Mouse (Mus musculus) hindbrain, embryonic 10.5 days (tissue): ENCODE measurements around the gene Slc38a2. TPM values are rescaled to one million over a fixed set of nuclear protein-coding genes. Genes with fewer than 3 reads are reported as not detected.

ENCODE experiments used
- DNase-seq: peaks from one replicate; pipeline ENCODE4 v3.0.0-alpha.2; 2017; ENCODE audit warnings: low spot score
- H3K27ac ChIP-seq: fragments of 300-500 bp; sonication (generic); 2 replicates; pipeline ENCODE4 v1.5.1; 2016; ENCODE audit warnings: mild to moderate bottlenecking, moderate library complexity
- H3K27me3 ChIP-seq: fragments of 300-500 bp; sonication (generic); 2 replicates; pipeline ENCODE4 v1.6.1; 2016; ENCODE audit warnings: mild to moderate bottlenecking; ENCODE audit not compliant: poor library complexity, insufficient read depth, severe bottlenecking
- H3K36me3 ChIP-seq: fragments of 300-500 bp; sonication (generic); 2 replicates; pipeline ENCODE4 v1.6.1; 2016; ENCODE audit warnings: mild to moderate bottlenecking, moderate library complexity
- H3K4me1 ChIP-seq: fragments of 300-500 bp; sonication (generic); replicated peaks from 2 replicates; pipeline ENCODE4 v1.6.1; 2016; ENCODE audit warnings: mild to moderate bottlenecking
- H3K4me3 ChIP-seq: fragments of 300-500 bp; sonication (generic); 2 replicates; pipeline ENCODE4 v1.5.1; 2016; ENCODE audit warnings: mild to moderate bottlenecking, moderate library complexity
- H3K9me3 ChIP-seq: fragments of 300-500 bp; sonication (generic); 2 replicates; pipeline ENCODE4 v1.6.1; 2016; ENCODE audit warnings: mild to moderate bottlenecking, moderate library complexity
- WGBS: fragments of 180-500 bp; shearing (Covaris S2); methylation state at CpG from one replicate; pipeline ENCODE4 v1.1.7; 2016; 5-methylcytosine and 5-hydroxymethylcytosine counted together
- polyA plus RNA-seq: library from polyadenylated mRNA; unstranded; fragments of >200 nt; fragmentation: Nextera tagmentation; extraction: Ambion mirVana; gene quantifications from 2 replicates; pipeline ENCODE4 v1.2.1, GENCODE M21; 2016

Slc38a2 gene
- 135 and 156 TPM in 2 replicates for polyA plus RNA-seq

- Histone ChIP-seq H3K27ac (peak within 1 kb of the TSS; percentile 100), H3K27me3 (peaks cover 6% of the 10 kb centered on the region; the same call in 1 of the 2 replicates), H3K4me1 (peaks cover 45% of the 10 kb centered on the region), H3K9me3 (no peaks in the 10 kb centered on the region), H3K4me3 (peak within 1 kb of the TSS; percentile 94), H3K36me3 (peaks cover 38% of the 10 kb centered on the region)
- under 1% methylated on average over 76 of the region's 76 CpGs for WGBS
- peak; percentile 87 for DNase-seq
These were observed at the start of gene Slc38a2 for GRCm38 (mm10) chr15:96699521-96700511. Gene Slc38a2 (minus strand): TSS chr15:96699730.

- Histone ChIP-seq H3K36me3 (no peaks in the 10 kb centered on the region), H3K27ac (no peak overlapping the region), H3K4me1 (no peaks in the 10 kb centered on the region), H3K4me3 (no peak overlapping the region), H3K9me3 (peaks cover 6% of the 10 kb centered on the region; the same call in 1 of the 2 replicates), H3K27me3 (no peaks in the 10 kb centered on the region)
- no peak for DNase-seq
- WGBS = 86% methylated on average over 10 of the region's 10 CpGs
These were observed 49.6 kb upstream of the Slc38a2 start for GRCm38 (mm10) chr15:96749101-96749500.

- Histone ChIP-seq H3K27ac (no peak overlapping the region), H3K9me3 (peaks cover 6% of the 10 kb centered on the region; the same call in 1 of the 2 replicates), H3K27me3 (no peaks in the 10 kb centered on the region), H3K36me3 (no peaks in the 10 kb centered on the region), H3K4me1 (no peaks in the 10 kb centered on the region), H3K4me3 (no peak overlapping the region)
- 91% methylated on average over 11 of the region's 11 CpGs for WGBS
- DNase-seq = no peak
These were observed 48.0 kb upstream of the Slc38a2 start for GRCm38 (mm10) chr15:96747551-96747950.

GRCm38 (mm10) chr15:96746986-96747385 is 47.5 kb upstream of the Slc38a2 start:
- 90% methylated on average over 6 of the region's 6 CpGs for WGBS
- no peaks in the 10 kb centered on the region for H3K36me3 ChIP-seq
- H3K27me3 ChIP-seq = no peaks in the 10 kb centered on the region
- no peak overlapping the region for H3K4me3 ChIP-seq
- H3K4me1 ChIP-seq = no peaks in the 10 kb centered on the region
- no peak for DNase-seq
- H3K27ac ChIP-seq = no peak overlapping the region
- H3K9me3 ChIP-seq = peaks cover 6% of the 10 kb centered on the region; the same call in 1 of the 2 replicates

GRCm38 (mm10) chr15:96745299-96745698 is 45.8 kb upstream of the Slc38a2 start:
- no peak overlapping the region for H3K4me3 ChIP-seq
- no peak for DNase-seq
- H3K36me3 ChIP-seq = no peaks in the 10 kb centered on the region
- no peaks in the 10 kb centered on the region for H3K4me1 ChIP-seq
- 97% methylated on average over 1 of the region's 1 CpGs for WGBS
- H3K9me3 ChIP-seq = peaks cover 6% of the 10 kb centered on the region; the same call in 1 of the 2 replicates
- H3K27me3 ChIP-seq = no peaks in the 10 kb centered on the region
- no peak overlapping the region for H3K27ac ChIP-seq

GRCm38 (mm10) chr15:96744882-96745296 is 45.4 kb upstream of the Slc38a2 start:
- peaks cover 6% of the 10 kb centered on the region; the same call in 1 of the 2 replicates for H3K9me3 ChIP-seq
- WGBS = 91% methylated on average over 5 of the region's 5 CpGs
- H3K4me3 ChIP-seq = no peak overlapping the region
- no peak for DNase-seq
- no peaks in the 10 kb centered on the region for H3K27me3 ChIP-seq
- no peak overlapping the region for H3K27ac ChIP-seq
- H3K4me1 ChIP-seq = no peaks in the 10 kb centered on the region
- H3K36me3 ChIP-seq = no peaks in the 10 kb centered on the region

DNA sequence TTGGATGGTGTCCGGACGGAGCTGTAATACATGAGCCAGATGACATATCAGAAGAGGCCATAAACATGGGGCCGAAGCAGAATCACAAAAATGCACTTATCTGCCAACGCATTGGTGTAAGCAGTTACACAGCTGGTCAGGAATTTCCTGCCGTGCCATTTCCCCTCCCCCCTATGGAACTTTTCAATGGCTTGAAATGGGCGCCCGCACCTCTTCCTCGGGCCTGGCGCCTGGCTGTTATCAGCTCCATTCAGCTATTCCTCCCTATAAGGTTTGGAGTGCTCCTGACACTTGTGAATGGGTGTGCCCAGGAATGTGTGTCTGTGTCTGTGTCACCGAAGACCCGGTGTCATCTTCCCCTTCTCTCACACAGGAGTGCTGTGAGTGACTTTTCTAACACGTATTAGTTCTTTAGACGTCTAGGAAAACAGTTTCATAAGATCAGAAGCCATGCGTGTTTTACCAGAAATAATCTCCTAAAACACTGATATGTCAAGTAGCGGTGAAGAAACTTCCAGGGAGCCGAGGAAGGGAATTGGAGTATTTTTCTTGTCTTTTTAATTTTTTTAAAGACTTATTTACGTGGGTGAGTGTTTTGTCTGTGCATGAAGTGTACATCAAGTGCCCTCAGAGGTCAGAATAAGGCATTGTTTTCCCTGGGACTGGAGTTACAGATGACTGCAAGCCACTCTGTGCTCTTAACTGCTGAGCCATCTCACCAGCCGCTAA is 44.8 kb upstream of the Slc38a2 start:
- peaks cover 6% of the 10 kb centered on the region; the same call in 1 of the 2 replicates for H3K9me3 ChIP-seq
- DNase-seq = no peak
- WGBS = 83% methylated on average over 18 of the region's 18 CpGs
- no peak overlapping the region for H3K27ac ChIP-seq
- no peaks in the 10 kb centered on the region for H3K27me3 ChIP-seq
- H3K36me3 ChIP-seq = no peaks in the 10 kb centered on the region
- no peak overlapping the region for H3K4me3 ChIP-seq
- no peaks in the 10 kb centered on the region for H3K4me1 ChIP-seq

DNA sequence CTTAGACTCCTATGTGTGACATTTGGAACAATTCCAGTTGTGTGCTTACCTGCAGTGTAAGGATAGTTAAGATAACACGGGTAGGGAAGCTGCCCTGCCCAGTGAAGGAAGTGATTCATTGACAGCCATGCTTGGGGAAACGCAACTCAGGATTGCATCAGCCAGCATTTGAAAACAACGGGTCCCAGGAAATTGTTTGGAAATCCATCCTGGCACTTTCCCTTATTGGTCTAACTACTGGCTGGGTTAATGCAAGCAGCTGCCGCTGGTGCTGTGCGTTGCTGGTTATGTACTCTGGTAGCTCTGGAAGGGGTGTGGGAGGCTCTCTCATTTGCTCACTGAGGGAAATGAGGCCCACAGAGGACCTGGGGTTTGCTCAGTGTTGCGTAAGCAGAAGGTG is 43.7 kb upstream of the Slc38a2 start:
- WGBS = 91% methylated on average over 6 of the region's 6 CpGs
- no peak overlapping the region for H3K4me3 ChIP-seq

DNA sequence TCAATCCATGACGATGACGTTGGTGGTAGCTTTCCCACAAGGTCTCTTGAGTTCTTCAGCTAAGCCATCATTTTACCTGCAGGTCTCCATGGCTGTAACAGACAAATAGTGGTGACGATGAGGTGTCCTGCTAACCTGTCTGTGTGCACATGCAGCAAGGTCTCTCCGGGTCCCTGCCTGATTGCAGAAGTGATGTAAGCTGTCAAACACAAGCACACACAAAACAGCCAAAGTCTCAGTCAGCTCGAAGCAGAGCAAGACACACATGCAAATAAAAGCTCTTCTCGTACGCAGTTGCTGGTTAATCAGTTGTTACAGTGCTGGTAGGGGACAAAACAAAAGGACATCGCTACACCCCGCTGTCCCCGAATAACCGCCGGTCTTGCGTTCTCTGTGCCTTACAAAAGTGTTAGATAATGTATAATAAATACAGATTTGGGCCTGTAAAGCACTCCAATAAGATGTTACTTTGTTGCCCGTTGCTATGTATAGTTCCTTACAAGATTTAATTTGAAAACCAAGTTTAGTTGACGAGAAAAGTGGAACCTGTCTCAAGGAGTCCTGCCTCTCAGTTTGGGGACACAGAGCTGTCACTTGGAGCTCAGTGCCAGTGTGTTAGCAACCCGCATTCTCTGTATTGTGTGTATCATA is 43.2 kb upstream of the Slc38a2 start:
- no peaks in the 10 kb centered on the region for H3K27me3 ChIP-seq
- H3K36me3 ChIP-seq = no peaks in the 10 kb centered on the region
- no peak overlapping the region for H3K4me3 ChIP-seq
- no peak overlapping the region for H3K27ac ChIP-seq
- WGBS = 88% methylated on average over 16 of the region's 16 CpGs
- no peaks in the 10 kb centered on the region for H3K9me3 ChIP-seq
- 0 out of 2 replicates have a peak, but pooled peaks cover 2% of the 10 kb centered on the region for H3K4me1 ChIP-seq
- DNase-seq = no peak

More for the DNA sequence above, 43.7 kb upstream of the Slc38a2 start:
- Histone ChIP-seq H3K4me1 (no peaks in the 10 kb centered on the region), H3K36me3 (no peaks in the 10 kb centered on the region), H3K27me3 (no peaks in the 10 kb centered on the region), H3K9me3 (no peaks in the 10 kb centered on the region), H3K27ac (no peak overlapping the region)
- DNase-seq = no peak

GRCm38 (mm10) chr15:96740865-96741561 is 41.5 kb upstream of the Slc38a2 start:
- no peaks in the 10 kb centered on the region for H3K9me3 ChIP-seq
- no peak overlapping the region for H3K4me3 ChIP-seq
- 88% methylated on average over 7 of the region's 7 CpGs for WGBS
- no peaks in the 10 kb centered on the region for H3K36me3 ChIP-seq
- DNase-seq = no peak
- 0 out of 2 replicates have a peak, but pooled peaks cover 4% of the 10 kb centered on the region for H3K4me1 ChIP-seq
- no peaks in the 10 kb centered on the region for H3K27me3 ChIP-seq
- H3K27ac ChIP-seq = no peak overlapping the region

DNA sequence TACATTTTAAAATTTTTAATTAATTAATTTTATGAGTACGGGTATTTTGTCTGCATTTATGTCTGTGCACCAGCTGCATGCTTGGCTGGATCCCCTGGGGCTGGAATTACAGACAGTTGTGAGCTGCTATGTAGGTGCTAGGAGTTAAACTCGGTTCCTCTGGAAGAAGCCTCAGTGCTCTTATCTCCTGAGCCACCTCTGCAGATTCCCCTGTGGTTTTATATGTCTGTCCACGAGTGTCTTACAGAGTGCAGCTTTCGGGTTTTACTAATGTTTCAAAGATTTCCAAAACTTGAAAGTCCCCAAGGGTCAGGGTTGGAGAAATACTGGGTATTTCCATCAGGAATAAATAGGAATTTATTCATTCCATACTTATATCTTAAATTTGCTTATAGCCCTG is 40.6 kb upstream of the Slc38a2 start:
- no peak for DNase-seq
- Histone ChIP-seq H3K4me1 (0 out of 2 replicates have a peak, but pooled peaks cover 4% of the 10 kb centered on the region), H3K9me3 (no peaks in the 10 kb centered on the region), H3K36me3 (no peaks in the 10 kb centered on the region), H3K27me3 (no peaks in the 10 kb centered on the region), H3K27ac (no peak overlapping the region), H3K4me3 (no peak overlapping the region)
- WGBS = 88% methylated on average over 4 of the region's 4 CpGs
